Mouse (Mus musculus) gastrocnemius, adult 2 months (tissue): ENCODE measurements around the gene Ptprg. TPM values are rescaled to one million over a fixed set of nuclear protein-coding genes. Genes with fewer than 3 reads are reported as not detected.
A peak's percentile ranks its signal among the peaks of the same experiment; 100 is the strongest.

Experiments
- DNase-seq: peaks from one replicate; pipeline ENCODE4 v3.0.0; 2022
- H3K27ac ChIP-seq: fragments of 200-600 bp; 2 replicates; pipeline ENCODE4 v1.8.1; 2022; ENCODE audit warnings: mild to moderate bottlenecking
- H3K4me3 ChIP-seq: fragments of 200-600 bp; 2 replicates; pipeline ENCODE4 v1.8.1; 2022; ENCODE audit warnings: mild to moderate bottlenecking, moderate library complexity
- CTCF ChIP-seq: fragments of 200-600 bp; IDR thresholded peaks from 2 replicates; pipeline ENCODE4 v1.8.1; 2022; ENCODE audit warnings: antibody characterized with exemption, mild to moderate bottlenecking, moderate library complexity
- intact Hi-C: fragments of 180-260 bp; cut with DNase I; formaldehyde crosslinking; loops from one replicate; pipeline ENCODE4 v1.15.1; 2025
- total RNA-seq, 2 experiments: library from RNA; stranded (reverse); gene quantifications; 2 replicates each; pipeline ENCODE4 v1.2.3; 2021

The Ptprg gene
- total RNA-seq, 2 experiments from 2014 or later = 26.3 to 32.5 TPM

DNA sequence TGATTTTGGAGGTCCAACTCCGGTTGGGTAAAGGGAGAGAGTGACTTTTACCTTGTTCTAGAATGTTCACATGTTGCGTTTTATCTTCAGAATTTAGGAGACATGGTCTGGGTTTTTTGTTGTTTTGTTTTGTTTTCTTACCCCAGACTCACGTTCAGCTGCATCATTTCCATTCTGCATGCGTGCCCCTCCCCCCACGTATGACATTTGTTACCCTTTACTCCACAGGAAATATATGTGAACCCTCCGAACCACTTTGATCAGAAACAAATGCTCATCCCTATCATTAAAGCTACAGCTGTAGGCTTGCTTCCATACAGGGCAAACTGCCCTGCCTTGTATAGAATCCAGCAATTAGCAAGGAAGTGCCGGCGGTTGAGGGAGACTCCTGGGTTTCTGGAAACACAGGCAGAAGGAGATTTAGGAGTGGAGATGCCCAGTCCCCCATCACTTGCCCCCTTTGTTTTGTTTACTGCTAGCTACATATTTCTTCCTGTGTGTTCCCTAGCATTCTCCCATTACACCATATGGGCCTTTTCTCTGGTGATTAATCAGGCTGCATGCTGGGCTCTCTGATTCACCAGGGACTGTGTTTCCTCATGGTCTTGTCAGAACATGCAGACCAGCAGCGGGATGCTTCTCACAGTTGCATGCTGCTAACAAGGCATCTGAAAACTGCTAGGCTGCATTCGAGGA is 130.2 kb downstream of the Ptprg start:
- H3K27ac ChIP-seq = no peak overlapping the region
- DNase-seq = no peak
- intact Hi-C loops = no loop called here
- H3K4me3 ChIP-seq = no peak overlapping the region
- TF ChIP-seq CTCF = no peak

GRCm38 (mm10) chr14:11684104-11684503 is 130.8 kb downstream of the Ptprg start:
- no peak for DNase-seq
- Histone ChIP-seq H3K4me3 (no peak overlapping the region), H3K27ac (no peak overlapping the region)
- intact Hi-C loops = no loop called here
- TF ChIP-seq CTCF = no peak

DNA sequence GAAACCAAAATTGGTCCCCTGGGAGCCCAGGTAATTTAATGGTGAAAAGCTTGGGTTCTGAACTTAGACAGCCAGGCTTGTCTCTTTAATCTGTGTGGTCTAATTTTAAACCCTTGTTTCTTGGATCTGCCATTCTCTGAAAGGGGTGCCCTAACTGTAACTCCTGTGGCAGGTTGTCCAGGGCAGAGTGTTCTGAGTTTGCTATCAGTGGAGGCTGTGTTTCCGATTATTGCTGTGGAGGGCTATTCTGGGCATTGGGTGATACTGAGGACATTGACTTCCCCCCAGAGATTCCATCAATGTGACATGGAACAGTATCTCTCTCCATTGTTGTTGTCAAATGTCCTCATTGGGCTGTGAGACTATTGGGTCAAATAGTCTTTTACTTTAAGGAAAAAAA is 134.2 kb downstream of the Ptprg start:
- DNase-seq = no peak
- Histone ChIP-seq H3K4me3 (no peak overlapping the region), H3K27ac (no peak overlapping the region)
- no peak for TF ChIP-seq CTCF
- intact Hi-C loops = no loop called here

- no peak for TF ChIP-seq CTCF
- intact Hi-C loops = no loop called here
- no peak for DNase-seq
- no peak overlapping the region for H3K27ac ChIP-seq
- no peak overlapping the region for H3K4me3 ChIP-seq
Observed at GRCm38 (mm10) chr14:11688142-11688541, 134.8 kb downstream of the Ptprg start.

DNA sequence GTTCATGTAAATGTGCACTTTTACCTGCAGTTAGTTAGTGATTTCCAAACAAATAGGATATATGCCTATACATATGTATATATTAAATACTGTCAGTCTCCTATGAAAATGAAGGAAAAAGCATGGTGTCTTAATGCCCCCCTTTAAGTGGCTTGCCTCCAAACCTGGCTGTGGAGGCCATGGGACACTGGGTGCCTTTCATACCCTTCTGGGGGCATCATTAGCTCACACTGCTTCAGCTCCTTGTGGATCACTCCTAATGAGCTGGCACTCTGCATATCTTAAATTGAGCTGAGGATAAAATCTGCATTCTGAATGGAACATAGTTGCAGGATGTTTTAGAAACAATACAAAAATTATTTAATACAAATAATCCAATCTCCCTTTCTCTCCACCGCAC is 136.7 kb downstream of the Ptprg start:
- DNase-seq = no peak
- TF ChIP-seq CTCF = no peak
- H3K4me3 ChIP-seq = no peak overlapping the region
- intact Hi-C loops = no loop called here
- no peak overlapping the region for H3K27ac ChIP-seq

DNA sequence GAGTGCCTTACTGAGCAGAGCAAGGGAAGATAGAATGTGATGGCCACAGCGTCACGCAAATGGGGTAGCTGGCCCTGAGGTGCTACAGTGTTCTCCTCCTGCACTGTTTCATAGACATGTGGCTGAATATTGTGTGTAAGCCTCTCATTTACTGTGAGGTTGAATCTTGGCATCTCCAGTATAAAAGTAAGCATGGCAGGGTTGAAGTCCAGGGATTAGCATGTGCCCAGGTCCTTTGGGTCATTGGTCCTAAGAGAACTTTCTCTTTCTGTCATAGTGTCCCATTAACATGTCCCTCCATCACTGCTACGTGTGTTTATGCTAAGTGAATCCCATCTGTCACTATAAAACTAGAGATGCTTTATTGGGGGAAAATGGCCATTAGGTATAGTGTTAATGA is 138.2 kb downstream of the Ptprg start:
- DNase-seq = no peak
- intact Hi-C loops = no loop called here
- no peak overlapping the region for H3K27ac ChIP-seq
- H3K4me3 ChIP-seq = no peak overlapping the region
- TF ChIP-seq CTCF = no peak

DNA sequence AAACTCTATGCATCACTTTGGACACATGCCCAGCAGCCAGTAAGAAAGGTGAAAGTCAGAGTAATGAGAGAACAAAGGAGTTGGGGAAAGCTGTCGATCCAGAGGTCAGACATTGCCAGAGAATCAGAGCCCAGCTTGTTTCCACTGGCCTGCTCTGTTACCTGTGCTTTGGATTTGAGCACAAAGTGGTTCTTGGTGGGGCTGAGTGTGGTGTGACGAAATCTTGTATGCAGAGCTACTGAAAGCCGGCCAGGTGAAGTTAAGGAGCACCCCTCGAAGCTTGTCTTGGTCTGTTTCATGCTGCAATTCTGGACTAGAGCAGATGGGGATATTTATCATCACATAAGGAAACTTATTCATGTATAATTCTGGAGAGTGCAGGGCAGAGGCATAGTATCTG is 145.5 kb downstream of the Ptprg start:
- TF ChIP-seq CTCF = no peak
- Histone ChIP-seq H3K4me3 (no peak overlapping the region), H3K27ac (no peak overlapping the region)
- no peak for DNase-seq
- intact Hi-C loops = no loop called here

DNA sequence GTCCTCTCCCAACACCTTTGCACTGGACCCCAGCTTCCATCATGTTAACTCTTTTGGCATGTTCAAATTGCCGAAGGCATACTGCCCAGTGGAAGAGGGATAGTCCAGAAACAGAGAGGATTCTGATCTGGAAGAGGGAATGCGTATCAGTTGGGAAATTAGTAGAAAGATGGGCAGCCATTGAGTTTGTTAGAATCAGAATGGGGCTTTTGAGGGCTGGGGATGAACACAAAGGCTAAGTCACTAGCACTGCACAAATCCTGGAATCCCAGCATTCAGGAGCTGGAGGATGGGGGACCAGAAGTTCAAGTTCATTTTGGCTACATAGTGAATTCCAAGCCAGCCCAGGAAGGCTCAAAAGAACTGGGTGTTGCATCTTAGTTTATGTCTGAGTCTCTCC is 146.3 kb downstream of the Ptprg start:
- no peak overlapping the region for H3K4me3 ChIP-seq
- H3K27ac ChIP-seq = no peak overlapping the region
- intact Hi-C loops = no loop called here
- DNase-seq = no peak
- TF ChIP-seq CTCF = no peak

DNA sequence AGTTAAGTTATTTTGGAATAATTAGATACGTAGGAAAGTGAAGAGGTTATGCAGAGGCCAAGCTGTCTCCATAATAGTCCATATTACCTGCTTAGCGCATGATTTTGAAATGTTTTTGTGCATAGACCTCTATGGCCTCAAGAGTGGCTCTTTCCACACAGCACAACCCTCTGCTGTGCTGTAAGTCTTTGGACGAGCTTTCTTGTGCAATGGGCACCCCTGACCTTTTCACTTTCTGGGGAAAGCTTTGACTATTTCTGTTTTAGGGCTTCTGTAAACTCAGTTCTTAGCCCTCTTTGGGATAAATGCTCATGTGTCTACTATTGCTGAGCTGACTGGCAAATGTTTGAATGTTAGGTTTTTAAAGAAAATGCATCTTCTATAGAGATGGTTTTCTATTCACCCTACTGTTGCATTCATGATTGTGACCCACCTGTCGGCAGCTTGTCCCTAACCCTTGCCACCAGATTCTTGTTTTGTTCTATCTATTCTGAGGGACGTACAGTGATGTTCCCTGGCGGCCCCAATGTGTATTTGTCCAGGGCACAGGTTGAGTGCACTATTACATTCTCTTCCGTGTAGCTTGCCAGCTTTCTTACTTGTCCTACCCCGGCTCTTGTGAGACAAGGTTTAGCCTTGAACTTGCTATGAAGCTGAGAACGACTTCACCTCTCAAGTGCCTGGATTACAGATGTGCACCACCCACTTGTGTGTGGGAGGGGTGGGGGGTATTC is 148.4 kb downstream of the Ptprg start:
- intact Hi-C loops = no loop called here
- Histone ChIP-seq H3K27ac (no peak overlapping the region), H3K4me3 (no peak overlapping the region)
- TF ChIP-seq CTCF = no peak
- DNase-seq = no peak

GRCm38 (mm10) chr14:11702770-11703477 is 149.6 kb downstream of the Ptprg start:
- H3K4me3 ChIP-seq = no peak overlapping the region
- intact Hi-C loops = no loop called here

DNA sequence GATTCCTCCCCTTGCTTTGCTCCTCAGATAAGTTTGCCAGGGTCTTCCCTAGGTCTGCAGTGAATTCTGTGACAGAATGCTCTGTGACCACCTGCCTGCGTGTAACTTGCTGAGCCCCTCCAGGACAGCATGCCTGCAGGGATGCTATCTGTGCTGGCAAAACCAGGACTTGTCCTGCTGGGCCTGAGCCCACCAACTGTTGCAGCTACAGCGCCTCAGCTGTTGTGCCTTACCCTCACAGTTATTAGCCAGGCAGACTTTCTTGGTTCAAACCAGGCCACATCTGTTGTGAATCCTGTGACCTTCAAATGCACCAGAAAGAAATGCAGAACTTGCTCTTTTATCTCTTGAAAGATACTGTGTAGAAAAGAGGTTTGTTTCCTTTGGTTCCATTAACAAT is 151.5 kb downstream of the Ptprg start:
- Histone ChIP-seq H3K4me3 (no peak overlapping the region), H3K27ac (no peak overlapping the region)
- no peak for TF ChIP-seq CTCF
- intact Hi-C loops = no loop called here
- no peak for DNase-seq

More at GRCm38 (mm10) chr14:11702770-11703477, 149.6 kb downstream of the Ptprg start:
- DNase-seq = no peak
- H3K27ac ChIP-seq = no peak overlapping the region
- no peak for TF ChIP-seq CTCF

DNA sequence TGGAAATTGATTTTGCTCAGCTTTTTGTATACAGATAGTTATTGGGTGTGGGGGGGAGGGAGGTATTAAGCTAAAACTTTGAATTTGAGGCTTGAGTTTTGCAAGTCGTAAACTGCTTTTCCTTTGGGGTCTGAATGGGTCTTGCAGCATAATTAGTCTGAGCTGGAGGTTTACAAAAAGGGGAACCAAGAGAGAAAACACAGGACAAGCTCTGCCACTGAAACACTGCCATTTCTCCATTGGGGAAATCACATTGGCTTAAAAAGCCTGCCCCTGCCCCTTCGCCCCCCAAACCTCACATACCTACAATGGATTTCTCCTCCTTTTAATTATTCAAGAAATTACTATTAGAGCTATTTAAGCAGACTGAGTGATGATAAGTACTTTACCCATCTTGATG is 156.0 kb downstream of the Ptprg start:
- Histone ChIP-seq H3K4me3 (no peak overlapping the region), H3K27ac (no peak overlapping the region)
- no peak for DNase-seq
- no peak for TF ChIP-seq CTCF
- intact Hi-C loops = no loop called here

- intact Hi-C loops = no loop called here
- H3K27ac ChIP-seq = no peak overlapping the region
- TF ChIP-seq CTCF = no peak
- DNase-seq = peak; percentile 38
- H3K4me3 ChIP-seq = no peak overlapping the region
Observed at GRCm38 (mm10) chr14:11709798-11710197, 156.5 kb downstream of the Ptprg start.
